Mouse (Mus musculus) c-Kit-positive CD71-positive TER-119-positive erythroid progenitor cells, embryonic 14.5 days (primary cell): ENCODE results near the gene Snx3.

ENCODE experiments used
- DNase-seq: peaks from one replicate; pipeline ENCODE4 v3.0.0-alpha.2; 2013; ENCODE audit warnings: low spot score

Gene Snx3

GRCm38 (mm10) chr10:42510141-42510540, 8.3 kb downstream of the Snx3 start:
- DNase-seq: no peak

- peak; percentile 71 for DNase-seq
These were observed 9.6 kb downstream of the Snx3 start for GRCm38 (mm10) chr10:42511184-42512135.

- DNase-seq: no peak
These were observed 12.3 kb downstream of the Snx3 start for GRCm38 (mm10) chr10:42514125-42514524.

- DNase-seq: no peak
These were observed 16.5 kb downstream of the Snx3 start for GRCm38 (mm10) chr10:42518363-42518762.

- DNase-seq: no peak
These were observed 19.6 kb downstream of the Snx3 start for GRCm38 (mm10) chr10:42521315-42521981.

GRCm38 (mm10) chr10:42522912-42523311, 21.1 kb downstream of the Snx3 start:
- no peak for DNase-seq

GRCm38 (mm10) chr10:42523556-42524162, 21.8 kb downstream of the Snx3 start:
- no peak for DNase-seq

- DNase-seq: no peak
These were observed 23.9 kb downstream of the Snx3 start for GRCm38 (mm10) chr10:42525682-42526081.

- peak; percentile 78 for DNase-seq
These were observed 32.1 kb downstream of the Snx3 start for GRCm38 (mm10) chr10:42533836-42534453.

DNA sequence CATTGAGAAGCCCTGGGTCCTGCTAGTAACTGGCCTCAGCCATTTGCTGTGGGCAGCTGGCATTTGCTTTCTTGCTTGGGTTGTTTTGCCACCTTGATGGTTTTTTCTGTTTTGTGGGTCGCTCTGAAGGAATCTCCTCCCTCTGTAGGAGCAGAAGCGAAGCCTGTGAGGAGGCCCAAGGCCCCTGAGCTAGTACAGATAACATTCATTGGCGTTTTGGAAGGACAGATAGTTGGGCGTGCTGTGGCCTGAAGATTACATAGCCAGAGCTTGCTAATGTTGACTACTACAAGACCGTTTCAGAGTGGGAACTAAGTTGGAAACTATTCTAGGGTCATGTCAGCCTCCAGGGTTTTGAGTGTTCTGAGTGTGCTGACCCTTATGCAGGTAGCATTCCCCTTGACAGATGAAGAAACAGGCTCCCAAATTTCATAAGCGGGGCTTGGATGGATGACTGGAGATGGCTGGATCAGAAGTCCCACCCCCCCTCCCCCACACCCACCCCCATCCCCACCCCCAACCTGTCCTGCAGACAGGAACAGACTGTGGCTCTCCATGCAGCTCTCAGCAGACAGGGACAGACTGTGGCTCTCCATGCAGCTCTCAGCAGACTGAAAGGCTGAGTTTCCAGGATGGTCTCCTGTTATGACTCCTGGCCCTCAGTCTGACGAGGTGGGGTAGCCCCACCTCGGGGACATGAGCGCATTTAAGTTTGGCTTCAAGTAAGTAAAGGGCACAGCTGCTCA, 35.9 kb downstream of the Snx3 start:
- DNase-seq: peak; percentile 85

DNA sequence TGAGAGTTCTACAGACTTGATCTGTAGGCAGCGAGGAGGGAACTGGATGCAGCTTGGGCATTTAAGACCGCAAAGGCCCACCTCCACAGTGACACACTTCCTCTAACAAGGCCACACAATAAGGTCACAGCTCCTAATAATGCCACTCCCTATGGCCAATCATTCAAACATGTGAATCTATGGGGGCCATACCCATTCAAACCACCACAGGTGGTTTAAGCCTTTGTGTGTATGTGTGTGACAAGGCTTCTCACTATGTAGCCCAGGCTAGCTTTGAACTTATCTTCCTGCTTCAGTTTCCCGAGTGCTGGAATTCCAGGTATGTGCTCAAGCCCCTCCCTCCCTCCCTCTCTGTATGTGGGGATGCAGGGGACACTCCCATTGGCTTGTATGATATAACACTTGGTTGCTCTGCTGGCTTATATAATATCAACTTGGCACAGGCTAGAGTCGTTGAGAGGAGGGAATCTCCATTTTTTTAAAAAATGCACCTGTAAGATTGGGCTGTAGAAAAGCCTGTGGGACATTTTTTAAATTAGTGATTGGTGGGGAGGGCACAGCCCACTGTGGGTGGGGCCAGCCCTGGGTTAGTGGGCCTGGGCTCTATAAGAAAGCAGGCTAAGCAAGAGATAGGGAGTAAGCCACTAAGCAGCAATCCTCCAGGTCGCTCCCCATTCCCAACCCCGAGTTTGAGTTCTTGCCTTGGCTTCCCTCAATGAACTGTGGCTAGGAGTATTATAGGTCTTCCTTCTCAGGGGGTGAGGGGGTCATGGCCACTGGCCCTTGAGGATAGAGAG, 44.1 kb downstream of the Snx3 start:
- DNase-seq: no peak

DNA sequence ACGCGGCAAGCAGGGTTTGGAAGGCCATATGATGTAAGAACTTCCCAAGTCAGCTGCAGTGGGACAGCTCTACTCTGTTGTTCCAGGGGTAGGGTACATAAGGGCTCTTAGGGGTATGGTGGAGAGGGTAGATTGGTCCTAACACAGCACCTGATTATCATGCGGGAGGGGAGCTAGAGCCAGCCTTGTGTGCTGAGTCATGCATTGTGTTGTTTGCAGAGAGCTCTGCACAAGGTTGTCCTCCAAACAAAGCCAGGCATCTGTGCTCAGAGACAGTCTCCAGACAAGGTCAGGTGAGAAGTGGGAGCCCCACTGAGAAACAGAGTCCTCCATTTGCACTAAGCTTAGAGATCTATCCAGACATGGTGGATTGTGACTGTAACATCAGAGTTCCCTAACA, 44.7 kb downstream of the Snx3 start:
- no peak for DNase-seq

DNA sequence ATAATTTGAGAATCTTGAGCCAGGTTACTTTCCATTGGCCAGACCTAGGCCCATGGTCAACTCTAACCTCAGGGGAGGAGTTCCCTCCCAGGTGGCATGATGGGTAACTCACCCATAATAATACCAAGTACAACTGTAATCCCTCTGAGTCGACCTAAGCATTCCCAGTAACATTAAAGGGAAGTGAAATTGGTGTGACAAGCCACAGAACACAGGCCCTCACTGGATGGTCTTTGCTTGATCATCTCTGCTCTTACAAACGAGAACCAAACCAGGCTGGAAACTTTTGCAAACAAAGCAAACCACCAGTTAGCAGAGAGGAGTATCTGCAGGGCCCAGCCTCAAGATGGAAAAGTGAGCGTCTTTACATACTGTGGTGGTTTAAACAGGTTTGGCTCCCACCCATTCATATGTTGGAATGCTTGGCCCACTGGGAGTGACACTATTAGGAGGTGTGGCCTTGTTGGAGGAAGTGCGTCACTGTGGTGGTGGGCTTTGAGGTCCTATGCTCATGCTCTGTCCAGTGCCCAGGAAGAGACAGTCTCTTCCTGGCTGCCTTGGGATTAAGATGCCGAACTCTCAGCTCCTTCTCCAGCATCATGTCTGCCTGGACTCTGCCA, 57.9 kb downstream of the Snx3 start:
- DNase-seq: no peak

GRCm38 (mm10) chr10:42562272-42562671, 60.4 kb downstream of the Snx3 start:
- DNase-seq: peak; percentile 40

DNA sequence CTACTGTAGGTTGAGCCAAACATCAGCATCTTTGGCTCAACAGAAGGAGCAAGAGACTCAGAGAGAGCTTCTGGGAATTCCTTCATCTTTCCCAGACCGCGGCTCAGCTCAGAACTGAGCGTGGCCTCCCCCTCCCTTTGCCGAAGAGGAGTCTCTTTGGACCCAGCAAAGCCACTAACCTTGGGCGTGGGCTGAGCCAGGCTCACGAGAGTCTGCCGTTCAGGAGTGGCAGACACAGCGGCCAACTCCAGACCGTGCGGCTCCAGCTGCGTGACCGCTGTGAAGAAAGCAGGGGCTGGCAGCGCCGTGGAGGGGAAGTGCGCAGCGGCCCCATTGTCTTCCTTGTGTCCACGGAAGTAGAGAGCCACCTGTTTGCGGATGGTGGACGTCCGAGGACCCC, 70.7 kb downstream of the Snx3 start:
- no peak for DNase-seq

DNA sequence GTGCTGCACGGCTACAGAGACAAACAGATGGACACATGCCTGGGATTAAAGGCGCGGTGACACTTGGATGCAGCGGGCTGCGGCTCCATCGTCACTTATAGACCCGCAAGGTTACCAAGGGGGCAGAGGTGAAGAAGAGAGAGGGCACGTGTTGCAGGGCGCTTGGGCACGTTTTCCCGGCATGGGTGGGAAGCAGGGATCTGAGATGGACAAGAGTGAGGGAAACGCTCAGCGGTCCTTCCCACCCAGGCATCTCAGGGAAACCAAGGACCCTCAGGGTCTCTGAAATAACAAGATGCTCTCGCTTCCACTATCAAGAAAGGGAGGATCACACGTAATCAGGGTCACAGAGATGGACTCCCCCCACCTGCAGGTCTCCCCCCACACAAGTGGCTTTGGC, 71.1 kb downstream of the Snx3 start:
- DNase-seq: no peak

DNA sequence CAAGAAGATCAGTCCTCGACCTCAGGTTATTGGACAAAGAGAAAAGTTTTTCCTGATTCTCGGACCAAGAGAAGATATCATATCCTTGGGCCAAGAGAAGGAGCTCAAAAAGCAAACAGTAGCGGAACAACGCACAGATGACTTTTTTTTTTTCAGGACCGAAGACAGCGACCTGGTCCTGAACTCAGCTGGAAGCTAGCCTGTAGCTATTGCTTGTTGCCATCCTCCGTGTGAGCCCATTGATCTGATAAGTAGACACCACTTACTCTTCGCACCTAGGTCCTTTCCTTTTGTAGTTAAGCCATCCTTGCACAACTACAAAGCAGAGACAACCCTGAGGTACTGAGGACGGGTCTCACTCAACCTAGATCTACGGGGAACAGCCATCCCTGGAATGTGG, 72.8 kb downstream of the Snx3 start:
- no peak for DNase-seq

GRCm38 (mm10) chr10:42577525-42578280, 75.9 kb downstream of the Snx3 start:
- DNase-seq: no peak

GRCm38 (mm10) chr10:42578281-42578675, 76.4 kb downstream of the Snx3 start:
- no peak for DNase-seq
